Mouse (Mus musculus) G1E (cell line): ENCODE data around the gene Pdzd2.

ENCODE experiments used
- CTCF ChIP-seq: IDR thresholded peaks from 2 replicates; pipeline ENCODE4 v1.5.1; 2012; ENCODE audit warnings: low read depth, low read length, inconsistent platforms, mixed read lengths
- GATA1 ChIP-seq: IDR thresholded peaks from 2 replicates; pipeline ENCODE4 v1.6.1; 2012; ENCODE audit warnings: borderline replicate concordance, low read length, inconsistent platforms, mixed read lengths
- GATA2 ChIP-seq: IDR thresholded peaks from 2 replicates; pipeline ENCODE4 v1.6.1; 2012; ENCODE audit warnings: low read depth, low read length, inconsistent platforms, borderline replicate concordance
- POLR2AphosphoS5 ChIP-seq: IDR thresholded peaks from 2 replicates; pipeline ENCODE4 v1.6.1; 2012; ENCODE audit warnings: low read depth, low read length, inconsistent platforms; ENCODE audit not compliant: insufficient replicate concordance
- TAL1 ChIP-seq: conservative IDR thresholded peaks from 2 replicates; pipeline ENCODE4 v1.6.1; 2012; ENCODE audit warnings: low read depth, low read length, inconsistent platforms, mixed read lengths

DNA sequence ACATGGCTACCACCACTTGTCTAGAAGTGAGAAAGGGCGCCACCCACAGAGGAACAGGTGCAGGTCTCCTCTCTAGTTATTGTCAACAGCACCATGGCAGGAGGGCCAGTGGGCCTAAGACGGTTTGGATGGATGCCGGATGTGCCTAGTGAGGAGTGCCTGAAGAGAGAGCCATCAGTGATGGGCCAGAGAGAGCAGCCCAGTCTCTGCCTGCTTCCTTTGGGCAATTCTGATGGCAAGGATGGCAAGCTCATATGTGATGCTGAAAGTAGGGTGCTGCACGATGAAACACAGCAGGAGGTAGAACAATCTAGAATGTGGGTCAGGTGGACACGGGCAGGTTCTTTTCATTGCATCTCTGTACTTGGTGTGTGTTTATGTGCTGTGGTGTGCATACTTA, 117.0 kb downstream of the Pdzd2 start:
- TF ChIP-seq CTCF (no peak), TAL1 (no peak), GATA1 (no peak), POLR2AphosphoS5 (no peak), GATA2 (no peak)
